ENCODE assay signal across 8 mouse cellular contexts in the genomic region with DNA sequence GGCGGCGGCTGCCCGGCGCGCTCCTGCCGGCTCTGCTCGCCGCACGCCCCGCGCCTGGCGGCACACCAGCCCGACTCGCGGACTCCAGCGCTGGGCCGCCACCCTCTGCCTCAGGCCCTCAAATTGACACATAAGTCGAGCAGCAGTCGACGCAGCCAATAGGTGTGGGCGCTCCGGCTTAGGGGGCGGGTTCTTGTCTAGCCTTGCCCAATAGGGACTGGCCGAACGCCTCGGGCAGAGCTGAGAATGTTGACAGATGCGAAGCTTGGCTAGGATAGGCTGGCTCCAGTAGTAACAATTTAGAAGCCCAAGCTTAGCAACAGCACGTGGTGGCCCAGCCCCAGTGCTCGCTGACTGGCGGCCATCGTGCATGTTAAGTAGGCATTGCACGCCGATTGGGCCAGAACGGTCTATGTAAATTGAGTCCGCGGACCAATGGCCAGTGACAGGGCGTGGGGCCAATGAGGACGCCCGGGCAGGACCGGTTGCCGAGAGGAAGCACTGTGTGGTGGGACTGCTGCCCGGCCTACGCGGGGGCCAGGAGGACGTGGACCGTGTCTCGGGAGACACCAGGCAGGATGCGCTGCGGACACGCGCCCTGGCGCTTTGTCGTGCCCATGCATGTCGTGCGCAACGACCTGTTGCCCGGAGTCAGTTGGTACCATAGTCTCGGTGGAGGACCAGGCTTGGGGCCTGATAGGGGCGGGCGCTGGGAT. TPM values are rescaled to one million over a fixed set of nuclear protein-coding genes. Genes with fewer than 3 reads are reported as not detected.
DNase-seq lines count a peak whose midpoint lies in the region; ATAC-seq lines count a peak whose summit lies in the region.

Gene Mxd4, minus strand, starts transcription at position 120 of the 716 bp plus-strand sequence.

- DNase-seq in adrenal gland, adult (ENCODE audit: inconsistent age in 2 of 2, low spot score in 1 of 2) = peak; percentile 99 to 100
- peak; percentile 99 for DNase-seq in embryo, embryonic 10.5 days (ENCODE audit: low spot score)
- DNase-seq in gastrocnemius, postnatal 14 days = peak; percentile 100
- peak; percentile 99 to 100 for DNase-seq in left cerebral cortex, postnatal 10 days (ENCODE audit: extremely low spot score in 1 of 2, low spot score in 2 of 2)
- peak; percentile 98 for DNase-seq in right cerebral cortex, postnatal 25 days
- DNase-seq in urinary bladder, postnatal 4 days (ENCODE audit: low spot score in 2 of 2) = peak; percentile 98

- peak; percentile 95 for ATAC-seq in inflammation-experienced regulatory T-cells, adult 6 months
- peak; percentile 97 for ATAC-seq in megakaryocyte-erythroid progenitor cell, adult 5-6 weeks (replicated peaks; ENCODE audit: low FRiP score, low TSS enrichment, poor library complexity, severe bottlenecking)

- intact Hi-C loops in gastrocnemius, postnatal 14 days (cut with DNase I; ENCODE audit: low total_unique reads) = no loop called here
- intact Hi-C loops in left cerebral cortex, postnatal 10 days (cut with DNase I) = no loop called here

RNA-seq across cellular contexts. Expression of gene Mxd4, which starts in this region (rescaled TPM):
- 10 to 100 TPM; 46.3 to 56.6 TPM for total RNA-seq in gastrocnemius, postnatal 14 days (2021)
- 100 to 1,000 TPM in 2 of 3 experiments, 10 to 100 TPM in 1; 94.4 to 152 (median 117) TPM for polyA plus RNA-seq in inflammation-experienced regulatory T-cells, adult 6 months (2017; shearing (Covaris generic))
- 10 to 100 TPM; 61.1 to 70.5 TPM for total RNA-seq in left cerebral cortex, postnatal 10 days (2021)
- 32.3 and 34.4 TPM in 2 replicates for total RNA-seq in megakaryocyte-erythroid progenitor cell, adult 5-6 weeks (2014; fragmentation: Nextera tagmentation)
- total RNA-seq in megakaryocyte-erythroid progenitor cell, adult 5-6 weeks (2017) = 9.5 and 14.7 TPM in 2 replicates

Comparison
In these comparisons a context has a peak if more than half of its experiments do, and no peak if none do; other contexts are left out.
1. Peak in every context shown above with its lines: DNase-seq and ATAC-seq.